Mouse (Mus musculus): ENCODE results near the gene Adap1. TPM values are rescaled to one million over a fixed set of nuclear protein-coding genes. Genes with fewer than 3 reads are reported as not detected.
"Not testable (repeated sequence)": the region's sequence is repeated elsewhere in the genome, so short reads cannot be mapped to it uniquely, and the experiment has no call there.

Adap1 gene
- polyA plus RNA-seq, 1 experiment = 23.2 TPM

DNA sequence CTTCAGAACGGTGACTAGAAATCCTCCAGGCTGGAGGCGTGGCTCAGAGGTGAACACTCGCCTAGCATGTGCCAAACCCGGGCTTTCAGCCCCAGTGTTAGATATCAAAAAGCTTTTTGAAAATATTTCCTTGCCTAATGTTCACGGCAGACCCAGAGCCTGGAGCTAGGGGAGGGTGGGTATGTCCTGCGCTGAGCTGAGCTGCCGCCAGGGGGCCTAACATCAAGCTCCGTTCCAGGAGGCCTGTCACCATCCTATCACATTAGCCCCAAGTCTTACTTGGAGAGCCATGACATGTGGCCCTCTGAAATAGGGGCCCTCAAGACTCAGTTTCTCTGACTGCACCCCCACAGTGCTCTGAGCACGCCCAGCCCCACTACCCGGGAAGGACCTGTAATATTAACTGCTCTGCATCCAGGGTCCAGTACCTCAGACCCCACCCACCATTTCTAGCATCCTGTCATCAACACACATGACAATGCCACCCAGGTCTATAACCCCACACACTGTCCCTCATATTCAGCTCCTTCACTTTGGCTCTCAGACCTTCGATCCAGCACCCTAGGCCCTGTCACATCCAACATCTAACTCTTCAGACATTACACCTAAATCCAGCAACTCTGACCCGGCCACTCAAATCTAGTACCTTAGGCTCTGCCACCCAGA, 18.7 kb upstream of the Adap1 start:
- DNase-seq (ENCODE audit: low read depth in 1 of 2, low spot score in 2 of 2) = peak; percentile 62 to 71
- TF ChIP-seq POLR2A (IDR thresholded peaks at IDR 0.05; ENCODE audit: low read depth, low read length) (no peak), CTCF (IDR thresholded peaks at IDR 0.05; ENCODE audit: extremely low read depth, insufficient read depth, insufficient read length, insufficient replicate concordance) (peak; percentile 85)
- peak overlapping the region; percentile 99 for H3K4me3 ChIP-seq (ENCODE audit: extremely low read depth, insufficient read depth, insufficient read length)
- no peaks in the 10 kb centered on the region for H3K27me3 ChIP-seq (ENCODE audit: control insufficient read depth, insufficient read depth, low read length)
- WGBS = 9% methylated on average over 12 of the region's 12 CpGs
- peaks cover 7% of the 10 kb centered on the region; the same call in 1 of the 2 replicates for H3K4me1 ChIP-seq (ENCODE audit: control insufficient read depth, insufficient read depth, insufficient read length)
- H3K36me3 ChIP-seq (ENCODE audit: control insufficient read depth, insufficient read depth, low read length) = peaks cover 20% of the 10 kb centered on the region
- no peak overlapping the region for H3K27ac ChIP-seq (ENCODE audit: insufficient read depth, low read length)

DNA sequence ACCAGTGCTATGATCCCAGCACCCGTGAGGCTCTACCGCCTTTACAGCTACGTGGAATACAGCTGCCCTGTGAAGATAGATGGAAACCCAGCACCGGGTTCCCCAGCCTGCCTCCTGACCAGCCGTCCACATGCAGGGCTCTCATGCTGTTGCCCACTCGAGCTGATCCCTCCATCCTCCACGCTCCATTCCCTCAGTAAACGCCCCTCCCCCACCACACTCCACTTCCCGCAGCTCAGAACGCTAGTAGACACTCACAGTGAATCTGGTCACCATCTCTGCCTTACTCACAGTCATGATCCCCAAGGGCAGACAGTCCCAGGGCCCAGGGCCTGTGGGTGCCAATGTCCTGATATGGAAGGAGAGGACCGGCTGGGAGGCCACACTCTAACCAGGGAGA, 13.5 kb upstream of the Adap1 start:
- Histone ChIP-seq H3K4me1 (ENCODE audit: control insufficient read depth, insufficient read depth, insufficient read length) (no peaks in the 10 kb centered on the region; the same call in 1 of the 2 replicates), H3K27ac (ENCODE audit: insufficient read depth, low read length) (no peak overlapping the region), H3K4me3 (ENCODE audit: extremely low read depth, insufficient read depth, insufficient read length) (no peak overlapping the region), H3K36me3 (ENCODE audit: control insufficient read depth, insufficient read depth, low read length) (peaks cover 28% of the 10 kb centered on the region), H3K27me3 (ENCODE audit: control insufficient read depth, insufficient read depth, low read length) (no peaks in the 10 kb centered on the region)
- TF ChIP-seq POLR2A (IDR thresholded peaks at IDR 0.05; ENCODE audit: low read depth, low read length) (no peak), CTCF (IDR thresholded peaks at IDR 0.05; ENCODE audit: extremely low read depth, insufficient read depth, insufficient read length, insufficient replicate concordance) (no peak)
- DNase-seq (ENCODE audit: low read depth in 1 of 2, low spot score in 2 of 2) = no peak
- 93% methylated on average over 11 of the region's 11 CpGs for WGBS

DNA sequence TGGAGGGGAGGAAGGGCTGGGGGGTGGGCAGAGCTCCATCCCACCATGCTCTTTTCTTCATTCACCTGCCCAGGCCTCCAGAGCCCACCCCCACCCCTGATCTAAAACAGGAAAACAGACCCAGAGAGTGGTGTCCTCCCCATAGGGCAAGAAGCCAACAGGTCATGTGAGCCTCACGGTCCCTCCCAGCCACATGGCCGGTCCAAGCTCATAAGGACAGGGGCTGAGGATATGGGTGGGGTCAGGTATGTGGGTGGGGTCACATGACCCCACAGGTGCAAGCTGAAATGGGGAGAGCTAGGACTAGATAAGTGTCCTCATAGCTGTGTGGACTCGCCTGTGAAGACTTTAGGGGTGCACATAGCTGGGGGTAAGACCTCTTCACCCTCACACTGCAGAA, 13.0 kb upstream of the Adap1 start:
- no peaks in the 10 kb centered on the region for H3K4me1 ChIP-seq (ENCODE audit: control insufficient read depth, insufficient read depth, insufficient read length)
- H3K27me3 ChIP-seq (ENCODE audit: control insufficient read depth, insufficient read depth, low read length) = no peaks in the 10 kb centered on the region
- no peak for DNase-seq (ENCODE audit: low read depth in 1 of 2, low spot score in 2 of 2)
- H3K4me3 ChIP-seq (ENCODE audit: extremely low read depth, insufficient read depth, insufficient read length) = no peak overlapping the region
- TF ChIP-seq CTCF (IDR thresholded peaks at IDR 0.05; ENCODE audit: extremely low read depth, insufficient read depth, insufficient read length, insufficient replicate concordance) (no peak), POLR2A (IDR thresholded peaks at IDR 0.05; ENCODE audit: low read depth, low read length) (no peak)
- H3K27ac ChIP-seq (ENCODE audit: insufficient read depth, low read length) = no peak overlapping the region
- WGBS = 81% methylated on average over 3 of the region's 3 CpGs
- peaks cover 28% of the 10 kb centered on the region for H3K36me3 ChIP-seq (ENCODE audit: control insufficient read depth, insufficient read depth, low read length)

DNA sequence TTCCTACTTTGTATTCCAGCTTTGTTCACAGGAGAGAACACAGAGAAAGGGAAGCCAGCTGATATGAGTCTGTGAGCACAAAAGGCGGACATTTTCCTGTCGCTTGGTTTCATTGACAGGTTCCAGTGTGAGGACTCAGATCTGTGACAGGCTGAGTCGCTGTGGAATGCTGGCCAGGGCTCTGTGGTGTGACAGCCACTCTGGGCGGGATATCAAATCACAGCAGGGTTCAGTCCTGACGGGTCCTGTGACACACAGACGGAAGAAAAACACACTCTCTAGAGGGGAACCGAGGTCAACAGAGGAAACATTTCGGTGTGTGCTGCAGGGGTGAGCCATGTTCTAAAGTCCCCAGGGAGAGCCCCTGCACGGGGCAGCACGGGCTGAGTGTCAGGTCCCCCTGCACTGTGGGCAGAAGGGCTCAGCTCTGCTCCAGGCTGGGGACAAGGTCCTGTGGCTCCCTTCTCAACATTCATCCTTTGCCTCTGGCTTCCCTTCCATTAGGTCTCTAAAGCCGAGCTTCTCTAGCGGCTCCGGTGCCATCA, 12.5 kb upstream of the Adap1 start:
- Histone ChIP-seq H3K27ac (ENCODE audit: insufficient read depth, low read length) (no peak overlapping the region), H3K27me3 (ENCODE audit: control insufficient read depth, insufficient read depth, low read length) (no peaks in the 10 kb centered on the region), H3K36me3 (ENCODE audit: control insufficient read depth, insufficient read depth, low read length) (peaks cover 28% of the 10 kb centered on the region), H3K4me3 (ENCODE audit: extremely low read depth, insufficient read depth, insufficient read length) (no peak overlapping the region), H3K4me1 (ENCODE audit: control insufficient read depth, insufficient read depth, insufficient read length) (no peaks in the 10 kb centered on the region)
- no peak for DNase-seq (ENCODE audit: low read depth in 1 of 2, low spot score in 2 of 2)
- TF ChIP-seq CTCF (IDR thresholded peaks at IDR 0.05; ENCODE audit: extremely low read depth, insufficient read depth, insufficient read length, insufficient replicate concordance) (no peak), POLR2A (IDR thresholded peaks at IDR 0.05; ENCODE audit: low read depth, low read length) (no peak)
- WGBS = 64% methylated on average over 13 of the region's 13 CpGs

DNA sequence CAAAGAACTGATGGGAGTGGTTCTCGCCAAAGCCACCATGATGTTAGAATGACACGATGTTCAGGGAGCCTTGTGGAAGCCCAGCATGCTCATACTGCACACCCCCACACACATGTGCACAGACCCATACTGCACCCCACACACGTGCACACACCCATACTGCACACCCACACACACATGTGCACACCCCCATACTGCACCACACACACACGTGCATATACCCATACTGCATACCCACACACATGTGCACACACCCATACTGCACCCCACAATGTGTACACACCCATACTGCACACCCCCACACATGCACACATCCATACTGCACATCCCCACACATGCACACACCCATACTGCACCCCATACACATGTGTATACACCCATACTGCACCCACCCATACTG, 10.2 kb upstream of the Adap1 start:
- 84% methylated on average over 4 of the region's 4 CpGs for WGBS
- no peak for DNase-seq (ENCODE audit: low read depth in 1 of 2, low spot score in 2 of 2)
- Histone ChIP-seq H3K27me3 (ENCODE audit: control insufficient read depth, insufficient read depth, low read length) (no peaks in the 10 kb centered on the region), H3K4me1 (ENCODE audit: control insufficient read depth, insufficient read depth, insufficient read length) (no peaks in the 10 kb centered on the region), H3K36me3 (ENCODE audit: control insufficient read depth, insufficient read depth, low read length) (peaks cover 17% of the 10 kb centered on the region), H3K4me3 (ENCODE audit: extremely low read depth, insufficient read depth, insufficient read length) (no peak overlapping the region), H3K27ac (ENCODE audit: insufficient read depth, low read length) (no peak overlapping the region)
- no peak for TF ChIP-seq CTCF (IDR thresholded peaks at IDR 0.05; ENCODE audit: extremely low read depth, insufficient read depth, insufficient read length, insufficient replicate concordance)
- no peak for TF ChIP-seq POLR2A (IDR thresholded peaks at IDR 0.05; ENCODE audit: low read depth, low read length)

DNA sequence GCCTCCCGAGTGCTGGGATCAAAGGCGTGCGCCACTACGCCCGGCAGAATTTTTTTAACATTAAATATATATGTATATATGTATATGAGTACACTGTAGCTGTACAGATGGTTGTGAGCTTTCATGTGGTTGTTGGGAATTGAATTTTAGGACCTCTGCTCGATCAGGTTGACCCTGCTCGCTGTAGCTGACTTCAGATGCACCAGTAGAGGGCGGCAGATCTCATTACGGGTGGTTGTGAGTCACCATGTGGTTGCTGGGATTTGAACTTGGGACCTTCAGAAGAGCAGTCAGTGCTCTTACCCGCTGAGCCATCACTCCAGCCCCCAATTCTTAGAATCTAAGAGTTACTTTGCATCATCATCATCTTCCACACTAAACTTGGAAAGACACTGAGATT, 9.0 kb upstream of the Adap1 start:
- not testable (repeated sequence) for H3K27ac ChIP-seq (ENCODE audit: insufficient read depth, low read length); H3K4me3 ChIP-seq (ENCODE audit: extremely low read depth, insufficient read depth, insufficient read length); DNase-seq (ENCODE audit: low read depth in 1 of 2, low spot score in 2 of 2); H3K4me1 ChIP-seq (ENCODE audit: control insufficient read depth, insufficient read depth, insufficient read length); H3K27me3 ChIP-seq (ENCODE audit: control insufficient read depth, insufficient read depth, low read length)
- H3K36me3 ChIP-seq (ENCODE audit: control insufficient read depth, insufficient read depth, low read length) = peaks cover 10% of the 10 kb centered on the region
- WGBS = 90% methylated on average over 10 of the region's 10 CpGs

DNA sequence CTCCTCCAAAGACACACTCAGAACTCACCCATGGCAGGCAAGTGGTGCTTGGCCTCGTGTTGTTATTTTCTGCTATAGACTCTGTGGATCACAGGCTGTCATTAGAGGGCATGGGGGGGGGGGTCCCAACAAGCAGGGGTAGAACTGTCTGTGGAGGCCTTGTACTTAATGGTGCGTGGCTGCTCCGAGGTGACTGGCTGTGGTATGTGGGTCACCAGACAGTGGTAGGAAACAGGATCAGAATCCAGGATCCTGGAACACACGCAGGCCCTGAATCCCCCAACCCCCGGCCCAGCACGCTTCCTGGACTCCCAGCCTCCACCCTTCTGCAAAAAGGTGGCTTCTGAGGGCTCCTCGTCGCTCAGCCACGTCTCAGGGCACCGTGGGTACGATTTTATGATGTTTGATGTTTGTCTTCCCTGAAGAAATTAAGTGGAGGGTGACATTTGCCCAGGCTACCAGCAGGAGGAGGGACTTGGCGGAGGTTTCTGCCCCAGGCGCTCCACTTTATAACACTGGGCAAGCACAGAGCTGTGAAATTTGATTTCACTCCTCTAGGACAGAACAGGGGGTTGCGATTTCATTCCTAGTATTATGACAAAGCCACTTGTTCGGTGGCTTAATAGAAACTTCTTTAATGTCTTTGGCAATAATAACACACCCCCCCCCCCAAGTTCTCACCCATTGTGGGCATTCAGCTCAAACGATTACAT, 8.0 kb upstream of the Adap1 start:
- no peak overlapping the region for H3K27ac ChIP-seq (ENCODE audit: insufficient read depth, low read length)

More for the DNA sequence above, 8.0 kb upstream of the Adap1 start:
- Histone ChIP-seq H3K4me3 (ENCODE audit: extremely low read depth, insufficient read depth, insufficient read length) (no peak overlapping the region), H3K27me3 (ENCODE audit: control insufficient read depth, insufficient read depth, low read length) (no peaks in the 10 kb centered on the region), H3K4me1 (ENCODE audit: control insufficient read depth, insufficient read depth, insufficient read length) (no peaks in the 10 kb centered on the region), H3K36me3 (ENCODE audit: control insufficient read depth, insufficient read depth, low read length) (peaks cover 8% of the 10 kb centered on the region)
- no peak for TF ChIP-seq CTCF (IDR thresholded peaks at IDR 0.05; ENCODE audit: extremely low read depth, insufficient read depth, insufficient read length, insufficient replicate concordance)
- DNase-seq (ENCODE audit: low read depth in 1 of 2, low spot score in 2 of 2) = no peak
- 88% methylated on average over 16 of the region's 16 CpGs for WGBS
